ENCODE assay signal across 39 mouse cellular contexts in the genomic region with DNA sequence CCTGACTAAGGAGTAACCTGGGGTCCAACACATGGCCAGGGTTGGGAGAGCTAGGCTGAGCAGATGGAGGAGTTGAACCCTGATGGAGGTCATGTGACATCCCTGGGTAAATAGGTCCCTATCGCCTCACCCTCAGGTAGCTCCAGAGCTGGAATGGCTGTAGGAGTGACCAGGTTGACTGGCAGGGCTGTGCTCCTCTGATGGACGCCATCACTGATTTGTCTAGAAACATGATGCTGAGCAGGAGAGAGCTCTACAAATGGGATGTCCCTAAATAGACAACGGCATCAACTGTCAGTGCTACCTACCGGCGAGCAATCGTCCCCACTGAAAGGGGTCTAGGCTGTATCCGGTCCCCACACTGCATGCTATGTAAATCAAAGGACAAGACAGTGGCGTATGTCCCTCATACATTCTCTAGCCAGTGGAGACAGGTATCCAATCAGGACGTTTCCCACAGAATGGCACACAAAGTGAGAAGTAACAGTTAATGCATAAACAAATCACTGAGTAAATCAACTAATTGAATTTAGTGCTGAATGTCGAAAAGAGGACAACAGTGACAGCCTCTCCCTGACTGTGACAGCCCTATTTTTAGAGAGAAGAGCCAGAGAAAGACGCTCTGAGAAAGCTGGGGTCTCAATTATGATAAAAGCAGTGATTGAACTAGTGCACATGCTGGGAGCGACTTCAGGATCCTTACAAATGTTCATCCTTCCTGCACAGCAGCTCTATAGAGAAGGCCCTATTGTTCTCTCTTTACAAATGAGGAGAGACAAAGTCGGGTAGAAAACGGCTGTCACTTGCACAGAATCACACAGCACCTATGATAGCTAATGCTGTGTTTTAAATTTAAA. TPM values are rescaled to one million over a fixed set of nuclear protein-coding genes. Genes with fewer than 3 reads are reported as not detected.
DNase-seq lines count a peak whose midpoint lies in the region; ATAC-seq and TF ChIP-seq lines count a peak whose summit lies in the region.
"Had no signal": no experiment of that assay in that cellular context is flagged by ENCODE, and none has a peak within 500 bp of the region (broad histone marks: within the 10 kb centered on the region; RNA-seq: fewer than 3 reads in every experiment).

No protein-coding gene starts in this region.

- H3K27me3 ChIP-seq in midbrain, embryonic 11.5 days (ENCODE audit: control insufficient read depth, insufficient read depth, low read length) = no peaks in the 10 kb centered on the region
- H3K27me3 ChIP-seq in midbrain, embryonic 10.5 days (ENCODE audit: low read depth, poor library complexity, severe bottlenecking) = no peaks in the 10 kb centered on the region
- no peaks in the 10 kb centered on the region for H3K27me3 ChIP-seq in forebrain, embryonic 14.5 days (replicated peaks; ENCODE audit: control insufficient read depth, insufficient read depth, low read length)
- H3K27me3 ChIP-seq in forebrain, postnatal 0 days (ENCODE audit: insufficient read depth, low read length) = no peaks in the 10 kb centered on the region
- H3K27me3 ChIP-seq: heart, embryonic 13.5 days had no signal

- no peak overlapping the region for H3K9ac ChIP-seq in midbrain, embryonic 11.5 days (ENCODE audit: low read length)
- no peak overlapping the region for H3K9ac ChIP-seq in forebrain, embryonic 14.5 days (ENCODE audit: low read length)
- H3K9ac ChIP-seq in forebrain, postnatal 0 days = no peak overlapping the region
- H3K9ac ChIP-seq: heart, embryonic 13.5 days; liver, embryonic 14.5 days had no signal

- no peak overlapping the region for H3K27ac ChIP-seq in midbrain, embryonic 11.5 days (ENCODE audit: low read depth, low read length)
- no peak overlapping the region for H3K27ac ChIP-seq in midbrain, embryonic 10.5 days (replicated peaks)
- H3K27ac ChIP-seq in forebrain, embryonic 14.5 days (ENCODE audit: low read depth, low read length) = 0 out of 2 replicates have a peak overlapping the region, but pooled peaks have one; percentile 3
- peak overlapping the region; percentile 71 for H3K27ac ChIP-seq in forebrain, postnatal 0 days (ENCODE audit: low read depth, low read length)
- H3K27ac ChIP-seq in gastrocnemius, adult 2 months = no peak overlapping the region
- H3K27ac ChIP-seq: heart, embryonic 13.5 days; kidney, postnatal 0 days; liver, embryonic 14.5 days; macrophage had no signal

- H3K4me1 ChIP-seq in midbrain, embryonic 11.5 days (ENCODE audit: control insufficient read depth, insufficient read depth, low read length) = no peaks in the 10 kb centered on the region
- H3K4me1 ChIP-seq in midbrain, embryonic 10.5 days = peaks cover 18% of the 10 kb centered on the region
- H3K4me1 ChIP-seq in forebrain, embryonic 14.5 days (ENCODE audit: control insufficient read depth, insufficient read depth, low read length) = no peaks in the 10 kb centered on the region
- H3K4me1 ChIP-seq in forebrain, postnatal 0 days (ENCODE audit: insufficient read depth) = no peaks in the 10 kb centered on the region
- H3K4me1 ChIP-seq: heart, embryonic 13.5 days had no signal

- H3K36me3 ChIP-seq in midbrain, embryonic 11.5 days (ENCODE audit: control insufficient read depth, insufficient read depth, low read length) = no peaks in the 10 kb centered on the region
- H3K36me3 ChIP-seq in midbrain, embryonic 10.5 days = no peaks in the 10 kb centered on the region
- H3K36me3 ChIP-seq in forebrain, embryonic 14.5 days (ENCODE audit: control insufficient read depth, insufficient read depth, low read length) = no peaks in the 10 kb centered on the region
- H3K36me3 ChIP-seq in forebrain, postnatal 0 days (ENCODE audit: insufficient read depth) = no peaks in the 10 kb centered on the region

- ATAC-seq in midbrain, embryonic 11.5 days (ENCODE audit: low FRiP score) = no peak
- peak; percentile 55; the same call in 1 of the 2 replicates for ATAC-seq in forebrain, embryonic 14.5 days
- peak; percentile 94 for ATAC-seq in forebrain, postnatal 0 days
- ATAC-seq: hindbrain, embryonic 16.5 days had no signal

- TF ChIP-seq CTCF in forebrain, postnatal 0 days (IDR thresholded peaks at IDR 0.05; ENCODE audit: low read depth) = no peak
- TF ChIP-seq CTCF in gastrocnemius, adult 2 months (IDR thresholded peaks at IDR 0.05) = no peak

- intact Hi-C loops in gastrocnemius, adult 2 months (cut with DNase I) = no loop called here

- DNase-seq in midbrain, embryonic 11.5 days (ENCODE audit: low spot score, missing footprints) = peak; percentile 73
- DNase-seq in midbrain, embryonic 10.5 days (ENCODE audit: low spot score) = no peak
- peak; percentile 54 for DNase-seq in forebrain, embryonic 14.5 days (ENCODE audit: low spot score)
- peak; percentile 35 for DNase-seq in forebrain, postnatal 0 days
- DNase-seq in gastrocnemius, adult 2 months = no peak
- DNase-seq in right cerebral cortex, postnatal 10 days (ENCODE audit: low spot score in 2 of 2) = no peak
- DNase-seq: adrenal gland, adult 2 months; adrenal gland, postnatal 36 days; B cell, adult 2 months; cerebellum, adult 2 months; cerebellum, postnatal 14 days; heart, postnatal 10 days; kidney, adult 2 months; kidney, postnatal 4 days; liver; lung, adult 2 months; lung, postnatal 10 days; thymus, postnatal 4 days had no signal

- 66% methylated on average over 14 of the region's 14 CpGs for WGBS in midbrain, embryonic 11.5 days
- WGBS in midbrain, embryonic 10.5 days = 69% methylated on average over 14 of the region's 14 CpGs
- WGBS in forebrain, embryonic 14.5 days = 52% methylated on average over 14 of the region's 14 CpGs
- 44% methylated on average over 14 of the region's 14 CpGs for WGBS in forebrain, postnatal 0 days

- H3K4me3 ChIP-seq in midbrain, embryonic 11.5 days (ENCODE audit: low read depth, low read length) = no peak overlapping the region
- H3K4me3 ChIP-seq in midbrain, embryonic 10.5 days = no peak overlapping the region
- no peak overlapping the region for H3K4me3 ChIP-seq in forebrain, embryonic 14.5 days (ENCODE audit: low read depth, low read length)
- no peak overlapping the region for H3K4me3 ChIP-seq in forebrain, postnatal 0 days (ENCODE audit: low read depth, low read length)
- H3K4me3 ChIP-seq in gastrocnemius, adult 2 months = no peak overlapping the region
- H3K4me3 ChIP-seq: erythroblast, embryonic 14.5 days; heart, embryonic 13.5 days had no signal

- no peaks in the 10 kb centered on the region for H3K9me3 ChIP-seq in midbrain, embryonic 11.5 days (ENCODE audit: control insufficient read depth, low read length)
- H3K9me3 ChIP-seq in midbrain, embryonic 10.5 days (replicated peaks) = no peaks in the 10 kb centered on the region
- H3K9me3 ChIP-seq in forebrain, embryonic 14.5 days (replicated peaks; ENCODE audit: control insufficient read depth, low read length) = no peaks in the 10 kb centered on the region
- H3K9me3 ChIP-seq in forebrain, postnatal 0 days (ENCODE audit: low read length) = no peaks in the 10 kb centered on the region
- H3K9me3 ChIP-seq: heart, embryonic 13.5 days had no signal

- no peak overlapping the region for H3K4me2 ChIP-seq in midbrain, embryonic 11.5 days
- no peak overlapping the region for H3K4me2 ChIP-seq in forebrain, embryonic 14.5 days (ENCODE audit: low read length)
- H3K4me2 ChIP-seq in forebrain, postnatal 0 days (ENCODE audit: low read depth) = no peak overlapping the region
- H3K4me2 ChIP-seq: heart, embryonic 13.5 days had no signal

RNA-seq across cellular contexts. Expression of a gene that starts 21.7 kb away (rescaled TPM):
- polyA plus RNA-seq in midbrain, embryonic 11.5 days (2014; fragmentation: Nextera tagmentation; extraction: Ambion mirVana) = 725 and 751 TPM in 2 replicates
- 859 and 934 TPM in 2 replicates for polyA plus RNA-seq in midbrain, embryonic 10.5 days (2016; fragmentation: Nextera tagmentation; extraction: Ambion mirVana)
- 532 and 571 TPM in 2 replicates for polyA plus RNA-seq in forebrain, embryonic 14.5 days (2014; fragmentation: Nextera tagmentation; extraction: Ambion mirVana)
- total RNA-seq in forebrain, postnatal 0 days (2014; rRNA removed) = 306 TPM in 2 replicates
- polyA plus RNA-seq in forebrain, postnatal 0 days (2015; fragmentation: Nextera tagmentation; extraction: Ambion mirVana) = 334 and 388 TPM in 2 replicates
- 100 to 1,000 TPM; 124 to 137 TPM for total RNA-seq in gastrocnemius, adult 2 months (2021)

RNA-seq across cellular contexts. Expression of a gene that starts 37.5 kb away (rescaled TPM):
- not detected in 2 replicates for polyA plus RNA-seq in midbrain, embryonic 11.5 days (2014; fragmentation: Nextera tagmentation; extraction: Ambion mirVana)
- polyA plus RNA-seq in midbrain, embryonic 10.5 days (2016; fragmentation: Nextera tagmentation; extraction: Ambion mirVana) = not detected in 2 replicates
- not detected in 2 replicates for polyA plus RNA-seq in forebrain, embryonic 14.5 days (2014; fragmentation: Nextera tagmentation; extraction: Ambion mirVana)
- not detected in 2 replicates for total RNA-seq in forebrain, postnatal 0 days (2014; rRNA removed)
- not detected in 2 replicates for polyA plus RNA-seq in forebrain, postnatal 0 days (2015; fragmentation: Nextera tagmentation; extraction: Ambion mirVana)
- not detected for total RNA-seq in gastrocnemius, adult 2 months (2021)
- total RNA-seq: adrenal gland, adult 2 months; adrenal gland, postnatal 36 days; gastrocnemius, adult 18-20 months; gastrocnemius, postnatal 4 days; heart, adult 8-10 months; heart, postnatal 10 days; layer of hippocampus, adult 8-10 months; left cerebral cortex, postnatal 10 days; megakaryocyte-erythroid progenitor cell, adult 5-6 weeks; neutrophil, adult 5-6 weeks had no signal
- polyA plus RNA-seq: adrenal gland, adult 2 months; cerebellum, adult 2 months; cortical plate, adult 2 months; embryonic facial prominence, embryonic 14.5 days; erythroblast, embryonic 14.5 days; frontal cortex, adult 2 months; heart, embryonic 13.5 days; hindbrain, embryonic 11.5 days; hindbrain, embryonic 16.5 days; intestine, embryonic 14.5 days; kidney, adult 2 months; kidney, postnatal 0 days; limb, embryonic 11.5 days; liver, embryonic 14.5 days; lung, adult 2 months; macrophage; neural tube, embryonic 11.5 days had no signal

RNA-seq across cellular contexts. Expression of a gene that starts 45.2 kb away (rescaled TPM):
- polyA plus RNA-seq in midbrain, embryonic 11.5 days (2014; fragmentation: Nextera tagmentation; extraction: Ambion mirVana) = not detected in 2 replicates
- not detected in 2 replicates for polyA plus RNA-seq in midbrain, embryonic 10.5 days (2016; fragmentation: Nextera tagmentation; extraction: Ambion mirVana)
- 0.17 and 0.21 TPM in 2 replicates for polyA plus RNA-seq in forebrain, embryonic 14.5 days (2014; fragmentation: Nextera tagmentation; extraction: Ambion mirVana)
- 0.15 and 0.24 TPM in 2 replicates for total RNA-seq in forebrain, postnatal 0 days (2014; rRNA removed)
- polyA plus RNA-seq in forebrain, postnatal 0 days (2015; fragmentation: Nextera tagmentation; extraction: Ambion mirVana) = 0.29 and 0.33 TPM in 2 replicates
- not detected for total RNA-seq in gastrocnemius, adult 2 months (2021)
- total RNA-seq: adrenal gland, adult 2 months; adrenal gland, postnatal 36 days; gastrocnemius, adult 18-20 months; gastrocnemius, postnatal 4 days; heart, adult 8-10 months; heart, postnatal 10 days; megakaryocyte-erythroid progenitor cell, adult 5-6 weeks; neutrophil, adult 5-6 weeks had no signal
- polyA plus RNA-seq: adrenal gland, adult 2 months; embryonic facial prominence, embryonic 14.5 days; erythroblast, embryonic 14.5 days; heart, embryonic 13.5 days; hindbrain, embryonic 11.5 days; intestine, embryonic 14.5 days; kidney, adult 2 months; kidney, postnatal 0 days; limb, embryonic 11.5 days; liver, embryonic 14.5 days; lung, adult 2 months; macrophage; neural tube, embryonic 11.5 days; thymus, postnatal 0 days had no signal

Comparison
In these comparisons a context has a peak if more than half of its experiments do, and no peak if none do; other contexts are left out.
1. DNase-seq: peak in midbrain, embryonic 11.5 days (single experiment), forebrain, embryonic 14.5 days (single experiment) and forebrain, postnatal 0 days (single experiment); none in midbrain, embryonic 10.5 days (single experiment), gastrocnemius, adult 2 months (single experiment) and right cerebral cortex, postnatal 10 days (0 of 2).
2. H3K27ac ChIP-seq: peak in forebrain, embryonic 14.5 days (single experiment) and forebrain, postnatal 0 days (single experiment); none in midbrain, embryonic 11.5 days (single experiment), midbrain, embryonic 10.5 days (single experiment) and gastrocnemius, adult 2 months (single experiment).